Comparison of ENCODE assay signal across 8 mouse cellular contexts in genomic region chr5:32416881-32417280, GRCm38 (mm10). TPM values are rescaled to one million over a fixed set of nuclear protein-coding genes. Genes with fewer than 3 reads are reported as not detected.
DNase-seq lines count a peak whose midpoint lies in the region; ATAC-seq and TF ChIP-seq lines count a peak whose summit lies in the region.

No protein-coding gene starts in this region.

- no peak overlapping the region for H3K4me2 ChIP-seq in liver, embryonic 16.5 days (ENCODE audit: low read depth, low read length)
- H3K4me2 ChIP-seq in myocyte (ENCODE audit: low read depth): peak overlapping the region; percentile 49

- TF ChIP-seq CTCF in kidney, adult 2 months (conservative IDR thresholded peaks at IDR 0.05; ENCODE audit: insufficient read depth, insufficient read length, low read depth, low read length): no peak
- TF ChIP-seq CTCF in left cerebral cortex, adult 2 months (IDR thresholded peaks at IDR 0.05): no peak
- no peak for TF ChIP-seq CTCF in thymus, adult 2 months (IDR thresholded peaks at IDR 0.05; ENCODE audit: borderline replicate concordance, control insufficient read depth, extremely low read depth, insufficient read depth, low read length, poor library complexity)

- H3K27me3 ChIP-seq in liver, embryonic 16.5 days (ENCODE audit: control insufficient read depth, insufficient read depth, low read depth, low read length): no peaks in the 10 kb centered on the region
- no peaks in the 10 kb centered on the region for H3K27me3 ChIP-seq in kidney, adult 2 months (replicated peaks; ENCODE audit: control insufficient read depth, insufficient read depth, low read length)
- no peaks in the 10 kb centered on the region for H3K27me3 ChIP-seq in myocyte (ENCODE audit: control insufficient read depth, insufficient read depth, insufficient read length)
- no peaks in the 10 kb centered on the region for H3K27me3 ChIP-seq in thymus, adult 2 months (ENCODE audit: control insufficient read depth, insufficient read depth, low read length)

- peak; percentile 50 for ATAC-seq in liver, embryonic 16.5 days (ENCODE audit: low read depth)
- no peak for ATAC-seq in granulocyte monocyte progenitor cell, adult 5-6 weeks (replicated peaks; ENCODE audit: poor library complexity, severe bottlenecking)

- no peak overlapping the region for H3K9ac ChIP-seq in liver, embryonic 16.5 days (ENCODE audit: low read depth, low read length)

- no peaks in the 10 kb centered on the region for H3K79me2 ChIP-seq in myocyte (ENCODE audit: control insufficient read depth, insufficient read depth)

- H3K36me3 ChIP-seq in liver, embryonic 16.5 days (ENCODE audit: control insufficient read depth, insufficient read depth): no peaks in the 10 kb centered on the region
- no peaks in the 10 kb centered on the region for H3K36me3 ChIP-seq in kidney, adult 2 months (ENCODE audit: control insufficient read depth, insufficient read depth, low read length)
- H3K36me3 ChIP-seq in myocyte (ENCODE audit: control insufficient read depth, insufficient read depth): no peaks in the 10 kb centered on the region
- no peaks in the 10 kb centered on the region for H3K36me3 ChIP-seq in thymus, adult 2 months (ENCODE audit: control insufficient read depth, insufficient read depth, low read length)

- H3K4me1 ChIP-seq in liver, embryonic 16.5 days (ENCODE audit: control insufficient read depth, low read depth, low read length): no peaks in the 10 kb centered on the region; the same call in 1 of the 2 replicates
- peaks cover 5% of the 10 kb centered on the region for H3K4me1 ChIP-seq in kidney, adult 2 months (ENCODE audit: control insufficient read depth, insufficient read depth, low read length)
- no peaks in the 10 kb centered on the region for H3K4me1 ChIP-seq in thymus, adult 2 months (replicated peaks; ENCODE audit: control insufficient read depth, insufficient read depth, low read length)

- no peak overlapping the region for H3K4me3 ChIP-seq in liver, embryonic 16.5 days (ENCODE audit: low read depth, low read length)
- H3K4me3 ChIP-seq in kidney, adult 2 months (ENCODE audit: insufficient read depth, low read depth, low read length): no peak overlapping the region
- no peak overlapping the region for H3K4me3 ChIP-seq in myocyte
- no peak overlapping the region for H3K4me3 ChIP-seq in left cerebral cortex, adult 2 months
- no peak overlapping the region for H3K4me3 ChIP-seq in thymus, adult 2 months (ENCODE audit: control insufficient read depth, insufficient read depth, low read length)

- H3ac ChIP-seq in myocyte (ENCODE audit: control insufficient read depth, insufficient read length): no peak overlapping the region

- intact Hi-C loops in left cerebral cortex, adult 2 months (cut with DNase I): no loop called here

- DNase-seq in liver: no peak
- peak; percentile 55 for DNase-seq in gastrocnemius, postnatal 10 days
- DNase-seq in kidney, adult 2 months: peak; percentile 88
- DNase-seq in left cerebral cortex, adult 2 months (ENCODE audit: extremely low spot score in 1 of 2, low spot score in 2 of 2): no peak
- no peak for DNase-seq in thymus, adult 2 months

- no peak for TF ChIP-seq POLR2A in kidney, adult 2 months (IDR thresholded peaks at IDR 0.05; ENCODE audit: low read depth, low read length)
- TF ChIP-seq POLR2A in myocyte (IDR thresholded peaks at IDR 0.05; ENCODE audit: insufficient read length, low read depth): no peak
- no peak for TF ChIP-seq POLR2A in thymus, adult 2 months (IDR thresholded peaks at IDR 0.05; ENCODE audit: control insufficient read depth, extremely low read depth, insufficient read depth, low read length, poor library complexity)

- no peak overlapping the region for H3K27ac ChIP-seq in liver, embryonic 16.5 days (ENCODE audit: low read length)
- peak overlapping the region; percentile 32; the same call in 1 of the 2 replicates for H3K27ac ChIP-seq in kidney, adult 2 months (ENCODE audit: insufficient read depth, low read depth, low read length)
- no peak overlapping the region for H3K27ac ChIP-seq in left cerebral cortex, adult 2 months
- H3K27ac ChIP-seq in thymus, adult 2 months (ENCODE audit: control insufficient read depth, insufficient read depth, low read length): no peak overlapping the region

- H3K9me3 ChIP-seq in liver, embryonic 16.5 days (replicated peaks; ENCODE audit: control insufficient read depth, low read length): no peaks in the 10 kb centered on the region

- WGBS in liver, embryonic 16.5 days (ENCODE audit: insufficient replicate concordance): 50% methylated on average over 4 of the region's 4 CpGs
- 13% methylated on average over 4 of the region's 4 CpGs for WGBS in kidney, adult 2 months
- 93% methylated on average over 4 of the region's 4 CpGs for WGBS in thymus, adult 2 months

TF ChIP-seq in myocyte, 11 proteins besides CTCF, POLR2A, EP300 and RAD21:
- TF ChIP-seq USF1 (IDR thresholded peaks at IDR 0.05; ENCODE audit: low read depth) (no peak), MYOD1 (IDR thresholded peaks at IDR 0.05; ENCODE audit: control insufficient read depth in 1 of 3, insufficient read length in 2 of 3, low read depth in 2 of 3) (no peak), E2F4 (IDR thresholded peaks at IDR 0.05; ENCODE audit: insufficient read depth) (no peak), POLR2AphosphoS2 (IDR thresholded peaks at IDR 0.05; ENCODE audit: insufficient read length, low read depth) (no peak), CEBPB (IDR thresholded peaks at IDR 0.05; ENCODE audit: insufficient read depth, poor library complexity, severe bottlenecking) (no peak), SRF (IDR thresholded peaks at IDR 0.05; ENCODE audit: control insufficient read depth, insufficient read length, low read depth) (no peak), MYOG (IDR thresholded peaks at IDR 0.05; ENCODE audit: control insufficient read depth in 1 of 3, insufficient read depth in 1 of 3, insufficient read length in 2 of 3, low read depth in 2 of 3) (no peak), MAX (IDR thresholded peaks at IDR 0.05; ENCODE audit: low read depth) (no peak), TCF12 (IDR thresholded peaks at IDR 0.05; ENCODE audit: insufficient read depth, poor library complexity, severe bottlenecking) (no peak), TCF3 (IDR thresholded peaks at IDR 0.05; ENCODE audit: insufficient read length, low read depth) (no peak), REST (IDR thresholded peaks at IDR 0.05; ENCODE audit: insufficient read depth, insufficient read length) (no peak)

RNA-seq across cellular contexts. Expression of gene Ppp1cb, which starts 41.8 kb away (rescaled TPM):
- polyA plus RNA-seq in liver, embryonic 16.5 days (2015; fragmentation: Nextera tagmentation; extraction: Ambion mirVana): 110 and 115 TPM in 2 replicates
- total RNA-seq in gastrocnemius, postnatal 10 days (2021): 100 to 1,000 TPM; 353 to 365 TPM
- polyA plus RNA-seq in kidney, adult 2 months (2012; rRNA removed): 25.4 and 46.3 TPM in 2 replicates
- polyA plus RNA-seq in myocyte (2012; fragmentation: generic; extraction: Trizol): 62.5 TPM
- total RNA-seq in left cerebral cortex, adult 2 months (2021): 100 to 1,000 TPM; 364 to 413 TPM
- polyA plus RNA-seq in thymus, adult 2 months (2012; rRNA removed): 24.5 and 26.4 TPM in 2 replicates
- 112 and 221 TPM in 2 replicates for total RNA-seq in granulocyte monocyte progenitor cell, adult 5-6 weeks (2014; fragmentation: Nextera tagmentation)
- total RNA-seq in granulocyte monocyte progenitor cell, adult 5-6 weeks (2017): 282 and 366 TPM in 2 replicates

Comparison
In these comparisons a context has a peak if more than half of its experiments do, and no peak if none do; other contexts are left out.
1. DNase-seq: peak in gastrocnemius, postnatal 10 days (single experiment) and kidney, adult 2 months (single experiment); none in liver (single experiment), left cerebral cortex, adult 2 months (0 of 2) and thymus, adult 2 months (single experiment).